Mouse (Mus musculus) natural killer cell, adult 2 months (primary cell): Measurements from ENCODE around the gene Gpx7.
"Not testable (repeated sequence)": the region's sequence is repeated elsewhere in the genome, so short reads cannot be mapped to it uniquely, and the experiment has no call there.

Experiments
- DNase-seq, 2 experiments: peaks; one replicate each; pipeline ENCODE4 v3.0.0; 2022; ENCODE audit warnings: low spot score in 2 of 2

Gene Gpx7

DNA sequence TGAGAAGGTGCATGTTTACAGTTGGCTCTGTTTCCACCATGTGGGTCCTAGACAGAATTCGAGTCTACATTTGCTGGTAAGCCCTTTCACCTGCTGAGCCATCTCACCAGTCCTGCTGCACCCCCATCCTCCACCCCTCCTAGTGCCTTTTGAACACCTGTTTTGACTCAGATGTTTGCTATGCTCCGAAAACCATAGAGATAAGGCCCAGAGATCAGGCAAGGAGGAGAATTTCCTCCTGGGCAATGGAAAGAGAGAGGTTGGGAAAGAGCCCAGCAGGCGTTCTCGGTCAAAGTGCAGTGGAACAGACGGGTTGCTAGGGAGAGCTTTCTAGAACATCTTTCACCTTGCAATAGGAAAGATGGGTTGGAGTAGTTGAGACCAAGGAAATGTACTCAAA, 15.6 kb downstream of the Gpx7 start:
- no peak for DNase-seq

DNA sequence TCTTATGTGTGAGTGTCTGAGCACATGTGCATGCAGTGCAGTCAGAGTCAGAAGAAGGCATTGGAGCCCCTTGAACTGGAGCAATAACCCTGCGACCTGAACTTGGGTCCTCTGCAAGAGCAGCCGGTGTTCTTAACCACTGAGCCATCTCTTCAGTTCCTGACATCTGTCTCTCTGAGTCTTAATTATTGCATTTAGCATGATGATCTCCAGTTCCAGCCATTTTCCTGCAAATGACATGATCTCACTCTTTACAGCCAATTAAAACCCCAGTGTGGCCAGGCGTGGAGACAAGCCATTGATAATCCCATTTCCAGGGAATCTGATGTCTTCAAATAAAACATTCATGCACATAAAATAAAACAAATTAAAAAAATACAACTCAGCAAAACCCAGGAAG, 18.0 kb downstream of the Gpx7 start:
- no peak for DNase-seq

DNA sequence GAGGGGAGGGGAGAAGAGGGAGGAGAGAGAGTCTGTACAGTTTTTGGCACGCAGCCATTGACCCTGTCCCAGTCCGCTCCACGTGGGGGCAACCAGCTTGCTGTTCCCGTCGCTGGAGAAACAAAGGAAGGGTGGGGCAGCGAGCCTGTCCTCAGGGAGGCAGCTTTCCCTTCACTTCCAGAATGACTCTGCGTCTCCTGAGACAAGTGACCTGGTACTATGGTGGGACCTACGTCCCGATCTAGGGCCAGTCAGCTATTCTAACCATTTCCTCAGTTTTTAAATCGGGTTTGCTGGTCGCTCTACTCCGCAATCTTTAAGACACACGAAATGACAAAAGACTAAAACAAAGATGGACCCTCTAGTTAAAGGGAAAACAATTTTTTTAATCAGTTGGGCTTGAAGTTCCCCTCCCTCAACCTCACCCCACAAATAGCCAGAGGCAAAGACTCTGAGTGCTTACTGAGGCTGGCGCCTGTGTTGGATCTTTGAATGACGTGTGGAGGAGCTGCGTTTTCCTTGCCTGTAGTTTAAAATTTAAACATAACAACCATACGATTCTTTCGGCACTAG, 19.0 kb downstream of the Gpx7 start:
- no peak for DNase-seq

DNA sequence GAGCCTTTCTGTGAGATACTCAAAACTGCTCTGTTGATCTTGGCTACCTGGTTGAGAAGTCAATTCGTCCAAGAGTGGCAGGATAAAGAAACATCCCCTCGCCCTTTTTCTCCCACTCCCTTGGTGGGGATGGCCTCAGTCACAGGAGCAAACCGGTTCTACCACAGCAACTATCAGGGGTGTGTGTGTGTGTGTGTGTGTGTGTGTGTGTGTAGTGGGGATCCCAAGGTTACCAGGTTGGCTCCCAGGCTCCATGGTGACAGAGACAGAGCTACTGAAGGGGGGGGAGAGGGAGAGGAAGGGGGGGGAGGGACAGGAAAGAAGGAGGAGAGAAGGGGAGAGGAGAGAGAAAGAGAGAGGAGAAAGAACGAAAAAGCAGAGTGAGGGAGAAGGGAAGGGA, 19.7 kb downstream of the Gpx7 start:
- no peak for DNase-seq

DNA sequence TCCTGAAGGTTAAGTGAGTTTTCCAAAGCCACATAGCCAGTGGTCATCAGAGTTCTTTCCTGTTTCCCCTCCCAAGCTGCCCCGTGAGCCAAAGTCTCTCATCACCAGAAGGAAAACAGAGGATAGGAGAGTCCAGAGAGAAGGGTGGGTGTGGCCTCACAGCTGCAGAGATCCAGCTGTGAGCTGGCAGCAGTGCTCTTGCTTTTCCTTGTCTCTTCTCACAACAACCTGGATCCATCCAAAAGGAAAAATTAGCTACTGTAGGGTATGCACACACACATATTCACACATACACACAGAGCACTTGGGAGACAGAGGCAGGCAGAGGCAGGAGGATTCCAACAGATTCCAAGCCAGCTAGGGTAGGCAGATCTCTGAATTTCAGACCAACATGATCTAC, 20.7 kb downstream of the Gpx7 start:
- DNase-seq = no peak

DNA sequence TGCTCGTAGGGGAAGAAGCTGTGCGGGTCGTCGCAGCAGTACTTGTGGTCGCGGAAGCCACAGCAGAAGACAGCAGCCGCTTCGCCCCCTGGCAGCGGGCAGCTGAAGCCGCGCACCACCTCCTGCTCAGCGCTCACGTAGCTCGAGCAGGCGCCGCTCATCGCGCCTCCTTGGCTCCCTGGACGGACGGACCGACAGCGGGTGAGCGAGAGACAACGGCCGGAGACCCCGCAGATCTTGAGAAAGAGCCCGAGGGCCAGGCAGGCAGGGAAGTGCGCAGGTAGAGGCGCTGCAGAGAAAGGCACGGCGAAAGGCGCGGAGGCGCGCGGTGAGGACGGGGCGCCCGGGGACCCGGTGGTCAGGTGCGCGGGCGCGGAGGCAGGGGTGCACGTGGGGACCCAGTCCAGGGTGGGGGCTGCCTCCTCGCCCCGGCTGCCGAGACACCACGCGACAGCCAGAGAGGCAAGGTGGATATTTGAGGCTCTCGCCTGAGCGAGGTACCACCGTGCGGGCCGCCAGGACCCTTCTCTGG, 23.5 kb downstream of the Gpx7 start, which contains the start of gene Shisal2a:
Gene Shisal2a, minus strand, starts transcription at position 167 of the 532 bp plus-strand sequence.
- peak; percentile 12 to 16 for DNase-seq

DNA sequence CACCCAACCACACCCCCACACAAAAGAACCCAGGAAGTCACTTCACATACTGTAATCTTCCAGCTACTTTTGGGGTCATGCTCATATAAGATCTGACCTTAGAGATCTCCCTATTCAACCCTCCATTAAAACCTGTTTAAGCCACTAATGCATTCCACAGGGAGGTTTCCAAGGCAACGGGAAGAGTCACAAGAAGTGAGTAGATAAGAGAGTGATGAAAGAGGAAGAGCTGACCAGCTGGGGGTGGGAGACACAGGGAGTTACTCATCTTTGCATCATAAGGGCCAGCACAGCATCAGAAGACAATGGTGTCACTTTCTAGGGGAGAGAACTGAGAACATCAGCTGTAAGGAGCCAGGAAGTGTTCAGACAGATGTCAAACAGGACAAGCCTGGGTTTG, 26.6 kb downstream of the Gpx7 start:
- no peak for DNase-seq

DNA sequence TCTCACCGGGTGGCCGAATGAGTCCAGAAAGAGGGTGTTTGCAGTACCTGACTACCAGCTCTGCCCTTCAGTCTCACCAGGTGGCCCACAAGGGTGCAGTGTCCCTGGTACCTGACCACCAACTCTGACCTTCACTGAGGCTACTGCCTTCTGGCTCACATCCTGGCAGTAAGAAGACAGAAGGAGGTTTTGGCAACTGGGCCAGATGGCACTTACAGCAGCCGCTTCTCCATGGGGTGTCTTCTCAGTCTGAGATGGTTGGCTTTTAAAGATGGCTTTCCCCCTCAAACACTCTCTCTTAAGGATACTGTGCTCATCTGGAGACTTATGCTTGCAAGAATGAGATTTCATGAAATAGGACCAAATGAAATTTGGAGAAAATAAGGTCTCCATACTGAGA, 27.3 kb downstream of the Gpx7 start:
- no peak for DNase-seq

DNA sequence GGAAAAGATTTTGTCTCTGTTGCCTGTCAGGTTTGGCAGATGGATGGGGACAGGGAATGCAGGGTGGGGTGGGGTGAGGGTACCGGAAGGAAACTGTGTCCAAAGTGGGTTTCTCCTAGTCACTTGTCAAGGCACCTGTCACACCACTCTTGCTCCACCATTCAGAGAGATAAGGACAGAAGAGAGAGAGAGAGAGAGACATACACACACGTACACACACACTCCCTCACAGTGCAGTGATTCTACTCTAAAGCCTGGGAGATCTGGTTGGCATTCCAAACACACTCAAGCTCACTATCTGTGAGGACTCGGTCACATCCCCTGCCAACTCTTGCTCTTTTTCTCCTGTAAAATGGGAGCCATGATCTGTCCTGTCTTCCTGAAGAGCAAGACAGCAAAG, 34.6 kb downstream of the Gpx7 start:
- DNase-seq = no peak

DNA sequence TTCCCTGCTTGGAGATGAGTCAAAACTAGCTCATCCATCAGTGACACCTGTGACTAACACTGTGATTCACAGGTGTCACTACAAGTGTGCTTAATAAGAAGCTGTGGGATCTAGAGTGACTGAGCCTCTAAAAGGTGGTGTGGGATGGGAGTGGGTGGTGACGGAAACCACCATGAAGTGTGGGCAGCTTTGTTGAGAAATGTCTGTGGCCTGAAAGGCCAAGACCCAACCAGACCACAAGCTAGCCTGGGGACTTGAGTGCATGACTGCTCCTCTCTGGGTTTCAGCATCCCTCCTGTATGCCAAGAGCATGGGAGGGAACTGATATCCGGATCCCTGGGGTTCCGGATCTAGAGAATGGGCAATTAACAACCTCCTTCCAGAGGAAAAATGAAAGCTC, 35.3 kb downstream of the Gpx7 start:
- DNase-seq = peak; percentile 24 to 52

DNA sequence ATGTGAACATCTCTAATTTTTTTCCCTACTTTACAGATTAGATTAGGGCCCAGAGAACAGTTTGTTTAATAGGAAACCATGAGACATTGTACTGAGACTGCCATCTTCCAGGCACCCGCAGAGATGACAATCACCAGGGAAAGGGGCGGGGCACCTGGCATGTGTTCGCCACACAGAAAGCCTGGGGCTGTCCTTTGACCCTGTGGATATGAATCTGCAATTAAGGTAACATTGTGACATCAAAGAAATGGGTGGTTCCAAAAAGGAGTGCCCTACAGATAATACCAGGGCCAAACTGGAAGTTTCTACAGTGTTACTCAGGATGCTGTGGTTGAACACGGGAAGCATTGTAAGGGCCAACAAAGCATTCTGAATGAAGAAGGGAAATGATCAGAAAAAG, 36.4 kb downstream of the Gpx7 start:
- no peak for DNase-seq

DNA sequence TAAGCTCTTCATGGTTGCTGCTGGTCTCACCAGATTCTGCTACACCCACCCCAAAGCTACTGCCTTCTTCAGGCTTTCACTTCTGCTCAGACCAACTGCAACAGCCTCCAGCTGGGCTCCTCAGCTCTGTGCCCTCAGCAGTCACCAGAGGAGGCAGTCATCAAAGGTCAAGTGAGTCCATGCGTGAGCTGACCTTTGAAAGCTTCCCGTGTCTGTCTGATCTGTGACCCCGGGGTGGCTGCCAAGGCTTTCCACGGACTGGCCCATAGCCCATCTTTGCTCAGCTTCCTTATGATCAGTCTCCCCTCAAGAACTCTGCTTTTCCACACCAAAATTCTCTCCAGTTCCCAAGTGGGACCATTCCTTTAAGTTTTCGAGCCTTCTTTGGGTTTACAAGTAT, 37.5 kb downstream of the Gpx7 start:
- DNase-seq = no peak

DNA sequence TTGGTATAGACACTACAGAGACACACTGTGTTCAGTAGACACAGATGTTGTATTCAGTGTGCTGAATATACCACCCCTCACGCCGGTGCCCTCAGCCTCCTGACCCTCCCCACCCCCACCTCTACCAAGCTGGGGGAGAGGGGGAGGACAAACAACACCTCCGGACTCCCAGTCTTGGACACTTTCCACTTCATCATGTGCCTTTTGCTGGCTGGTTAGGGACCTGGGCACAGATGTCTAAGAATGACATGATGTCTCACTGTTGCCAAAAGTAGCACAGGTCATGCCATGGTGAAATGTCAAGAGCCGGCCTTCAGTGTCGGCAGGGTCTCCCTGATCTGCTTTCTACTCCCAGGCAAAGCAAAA, 42.7 kb downstream of the Gpx7 start:
- DNase-seq = no peak

DNA sequence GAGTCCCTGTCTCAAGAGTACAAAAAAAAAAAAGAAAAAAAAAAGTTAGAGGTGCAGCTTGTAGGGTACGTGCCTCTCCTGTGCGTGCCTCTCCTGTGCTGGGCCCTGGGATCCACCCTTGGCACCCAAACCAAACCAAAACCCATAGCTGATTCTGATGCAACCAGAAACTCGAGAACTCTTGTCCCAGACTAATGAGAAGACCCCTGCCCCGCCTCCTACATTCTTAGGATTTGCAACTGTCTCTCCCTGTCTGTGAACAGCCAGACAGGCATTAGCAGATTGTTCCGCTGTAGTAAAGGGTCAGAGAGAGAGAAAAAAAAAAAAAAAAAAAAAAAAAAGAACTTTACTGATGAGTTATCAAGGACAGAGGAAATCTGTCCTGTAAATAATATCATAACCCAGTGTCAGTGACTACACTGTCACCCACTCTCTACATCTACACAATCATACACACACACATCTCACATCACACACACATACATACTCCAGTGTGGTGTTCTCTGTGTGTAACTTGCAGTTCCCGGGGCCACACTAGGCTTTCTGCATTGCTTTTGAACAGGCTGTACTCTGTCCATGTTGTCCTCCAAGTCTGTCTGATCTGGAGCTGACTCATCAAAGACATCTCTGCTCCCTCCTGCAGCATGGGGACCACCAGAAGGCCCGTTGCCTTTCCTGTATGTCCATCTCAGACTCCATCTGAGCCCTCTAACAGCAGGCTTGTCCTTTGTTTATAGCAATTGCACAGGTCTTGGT, 43.2 kb downstream of the Gpx7 start:
- DNase-seq = no peak

DNA sequence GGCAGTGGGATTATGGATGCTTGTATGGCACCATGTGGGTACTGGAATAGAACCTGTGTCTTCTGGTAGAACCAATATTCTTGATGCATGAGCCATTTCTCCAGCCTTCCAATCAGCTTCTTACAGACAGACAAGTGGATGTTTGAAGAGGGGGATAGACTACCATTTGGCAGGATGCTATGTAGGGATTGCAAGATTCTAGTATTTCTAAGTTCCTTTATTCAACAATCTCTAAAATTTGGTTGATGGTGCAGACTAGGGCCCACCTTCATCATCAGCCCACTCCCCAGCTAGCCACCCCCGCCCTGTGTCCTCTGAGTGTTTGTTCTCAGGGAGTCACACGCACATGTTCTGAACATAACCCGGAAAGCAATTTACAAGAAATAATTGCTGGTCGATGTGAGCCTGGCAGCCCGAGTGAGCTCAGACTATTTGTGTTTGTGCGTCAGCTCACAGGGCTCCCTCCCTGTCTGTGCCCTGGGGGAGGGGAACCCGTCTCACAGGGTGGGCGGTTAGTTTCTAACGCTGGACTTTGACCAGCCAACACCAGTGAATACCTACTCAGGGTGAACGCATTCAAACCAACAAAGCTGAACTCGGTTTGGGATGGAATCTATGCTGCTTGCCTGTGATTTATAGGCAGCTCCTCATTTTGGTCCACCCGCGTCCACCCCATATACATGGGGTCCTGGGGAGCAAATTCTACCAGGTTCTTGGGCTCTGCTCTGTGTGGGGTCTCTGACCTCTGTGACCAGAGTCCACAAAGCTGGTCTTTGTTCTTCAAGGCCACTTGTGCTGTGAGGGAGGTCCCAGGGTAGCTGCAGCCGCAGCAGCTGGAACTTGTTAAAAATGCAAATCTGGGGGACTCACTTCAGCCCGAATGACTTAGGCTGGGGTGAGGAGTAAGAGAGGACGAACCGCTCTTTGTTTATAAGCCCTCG, 44.2 kb downstream of the Gpx7 start:
- no peak for DNase-seq

DNA sequence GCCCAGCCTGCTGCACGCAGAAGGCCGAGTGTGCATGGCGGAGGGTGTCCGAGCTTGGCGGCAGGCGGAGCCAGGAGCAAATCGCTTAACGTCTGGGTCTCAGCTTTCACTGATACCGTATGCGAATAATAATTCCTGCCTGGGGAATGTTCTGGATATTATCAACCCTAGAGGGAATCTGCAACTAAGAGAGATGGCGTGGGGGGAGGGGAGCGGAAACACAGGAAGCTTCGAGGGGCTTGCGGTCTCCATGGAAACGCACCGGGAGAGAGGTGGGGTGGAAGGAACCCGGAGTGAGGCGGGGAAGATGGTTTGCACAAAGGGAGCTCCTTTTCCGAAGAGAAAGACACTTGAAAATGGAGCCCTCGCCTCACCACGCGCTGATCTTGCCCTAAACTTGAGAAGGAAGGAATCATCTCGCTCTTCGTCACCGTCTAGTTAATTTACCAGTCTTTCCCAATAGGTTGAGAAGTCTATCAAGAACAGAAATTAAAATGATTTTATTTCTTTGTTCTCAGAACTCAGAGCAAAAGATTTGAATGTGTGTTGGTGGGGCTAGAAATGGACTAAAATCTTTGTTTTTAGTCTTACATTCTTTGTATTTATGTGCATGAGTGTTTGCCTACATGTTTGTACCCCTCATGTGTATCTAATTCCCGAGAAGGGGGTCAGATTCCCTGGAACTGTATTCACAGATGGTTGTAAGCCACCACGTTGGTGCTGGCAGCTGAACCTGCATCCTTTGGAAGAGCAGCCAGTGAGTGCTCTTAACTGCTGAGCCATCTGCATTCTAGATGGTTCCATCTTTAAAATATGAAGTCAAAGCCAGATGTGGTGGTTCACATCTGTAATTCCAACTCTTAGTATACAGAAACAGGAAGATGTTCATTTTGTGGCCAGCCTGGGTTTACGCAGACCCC, 46.4 kb downstream of the Gpx7 start:
- no peak for DNase-seq

DNA sequence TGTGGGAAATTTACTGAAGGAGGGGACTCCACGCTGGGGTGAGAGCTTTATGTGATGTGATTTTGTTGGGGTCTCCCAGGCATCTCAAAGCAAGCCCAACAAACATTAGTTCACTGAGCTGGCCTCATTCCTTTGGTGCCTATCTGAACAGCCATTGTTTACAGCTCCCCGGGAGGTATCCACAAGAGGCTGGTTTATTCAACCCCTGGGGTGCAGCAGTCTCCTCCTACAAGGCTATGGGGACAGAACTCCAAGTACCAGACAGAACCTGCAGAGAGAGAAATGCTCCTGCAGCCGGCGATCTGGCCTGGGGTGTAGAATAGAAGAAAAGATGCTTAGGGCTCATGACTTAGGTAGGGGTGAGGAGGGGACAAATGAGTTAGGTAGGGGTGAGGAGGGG, 48.3 kb downstream of the Gpx7 start:
- no peak for DNase-seq

DNA sequence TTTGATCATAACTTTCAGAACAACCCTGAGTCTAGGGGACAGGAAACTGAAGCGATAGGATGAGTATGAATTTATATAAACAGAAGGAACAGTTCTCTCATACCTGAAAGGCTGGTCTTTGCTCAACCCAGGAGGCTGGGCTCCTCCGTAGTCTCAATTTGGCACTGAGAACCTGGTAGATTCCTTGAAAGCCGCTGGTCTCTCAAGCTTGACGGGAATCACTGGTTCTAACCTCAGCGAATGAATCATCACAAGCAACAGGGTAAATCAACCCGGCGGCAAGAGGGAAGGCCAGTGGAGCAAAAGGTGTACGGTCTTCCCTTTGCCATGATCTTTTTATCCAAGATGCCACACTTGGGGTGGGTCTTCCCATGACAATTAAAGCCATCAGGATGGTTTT, 49.3 kb downstream of the Gpx7 start:
- DNase-seq = no peak

DNA sequence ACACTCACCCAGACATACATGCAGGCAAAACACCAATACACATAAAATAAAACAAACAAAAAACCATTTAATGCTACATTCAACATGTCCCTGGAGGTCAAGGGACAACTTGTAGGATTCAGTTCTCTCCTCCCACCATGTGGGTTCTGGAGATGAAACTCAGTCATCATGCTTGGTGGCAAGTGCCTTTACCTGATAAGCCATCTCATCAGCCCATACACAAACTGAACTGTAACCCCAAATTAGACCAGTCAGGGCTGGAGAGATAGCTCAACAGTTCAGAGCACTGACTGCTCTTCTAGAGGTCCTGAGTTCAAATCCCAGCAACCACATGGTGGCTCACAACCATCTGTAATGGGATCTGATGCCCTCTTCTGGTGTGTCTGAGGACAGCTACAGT, 53.2 kb downstream of the Gpx7 start:
- not testable (repeated sequence) for DNase-seq

DNA sequence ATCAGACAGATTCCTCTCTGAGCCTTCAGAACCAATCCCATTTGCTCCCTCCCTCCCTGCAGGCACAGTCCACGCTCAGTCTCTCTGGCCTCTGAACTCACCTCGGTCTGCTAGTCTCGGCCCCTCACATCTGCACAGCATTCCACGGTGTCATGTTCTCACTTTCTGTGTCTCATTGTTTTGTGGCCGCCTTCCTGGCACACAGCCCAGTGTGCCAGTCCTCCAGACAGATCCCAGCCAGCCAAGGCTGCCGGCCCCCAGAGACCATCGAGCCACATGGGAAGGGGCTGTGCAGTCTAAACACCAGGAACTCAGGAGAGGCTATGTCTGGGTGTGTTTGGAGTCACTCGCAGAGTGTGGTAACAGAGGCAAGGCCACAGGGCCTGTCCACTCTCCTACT, 55.9 kb downstream of the Gpx7 start:
- DNase-seq = no peak
